Mouse (Mus musculus): ENCODE results near the gene Gm21953.
"Not testable (repeated sequence)": the region's sequence is repeated elsewhere in the genome, so short reads cannot be mapped to it uniquely, and the experiment has no call there.

The Gm21953 gene

DNA sequence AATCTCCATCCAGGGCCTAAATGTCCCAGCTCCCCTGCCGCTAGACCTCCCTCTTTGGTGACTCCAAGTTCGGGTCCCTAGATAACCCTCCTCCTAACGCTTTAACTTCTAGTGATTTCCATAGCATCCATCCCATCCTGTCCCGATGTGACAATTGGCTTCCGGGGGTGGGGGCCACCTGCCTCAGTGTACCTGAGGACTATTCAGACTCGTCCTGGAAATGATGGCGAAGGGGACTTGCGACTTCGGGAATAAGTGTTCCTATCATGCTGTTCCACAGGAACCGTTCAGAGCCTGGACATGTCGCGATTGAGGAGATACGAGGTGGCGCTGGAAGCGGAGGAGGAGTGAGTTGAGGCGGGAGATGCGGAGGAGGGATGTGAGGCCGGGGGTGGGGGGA, at the start of gene Gm21953:
TSS of gene Gm21953 (plus strand) at position 301 of the 400 bp plus-strand sequence.
- not testable (repeated sequence) for DNase-seq

DNA sequence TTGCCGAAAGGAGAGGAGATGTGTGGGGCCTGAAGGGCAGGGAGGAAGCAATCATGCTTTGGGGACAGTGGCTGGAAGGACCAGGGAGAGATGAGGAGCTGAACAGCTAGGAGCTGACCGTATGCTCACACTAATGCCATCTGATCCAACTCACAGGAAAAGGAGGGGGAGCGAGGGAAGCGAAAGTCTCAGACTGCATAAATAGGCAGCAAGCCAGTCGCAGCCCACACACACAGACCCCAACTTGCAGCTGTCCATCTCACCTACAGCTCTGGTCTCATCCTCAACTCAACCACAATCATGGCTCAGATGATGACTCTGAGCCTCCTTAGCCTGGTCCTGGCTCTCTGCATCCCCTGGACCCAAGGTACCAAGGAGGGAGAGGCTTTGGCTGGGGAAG, 38.6 kb upstream of the Gm21953 start, which contains the start of gene Ccl21b:
TSS of gene Ccl21b (plus strand) at position 301 of the 400 bp plus-strand sequence.
- DNase-seq = not testable (repeated sequence)

DNA sequence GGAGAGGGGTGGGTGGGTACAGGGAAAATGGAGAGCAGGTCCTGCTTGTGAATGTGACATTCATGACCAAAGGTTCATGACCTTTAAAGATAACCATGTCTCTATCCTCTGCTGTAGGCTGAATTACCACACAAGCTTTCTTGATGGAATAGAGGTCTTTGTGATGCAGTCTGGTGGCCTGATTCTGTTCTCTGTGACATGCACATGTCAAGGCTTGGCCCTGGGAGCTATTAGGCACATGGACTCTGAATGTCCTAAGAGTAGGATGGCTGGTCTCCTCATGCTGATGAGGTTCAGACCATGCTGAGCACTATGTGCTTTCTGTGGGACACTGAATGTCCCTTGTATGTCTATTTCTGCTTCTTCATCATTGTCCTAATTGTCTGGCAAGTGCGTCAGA, 24.0 kb downstream of the Gm21953 start, which contains the start of gene Fam205a3:
TSS of gene Fam205a3 (plus strand) at position 301 of the 400 bp plus-strand sequence.
- DNase-seq = not testable (repeated sequence)

Data from kidney, postnatal 36 days (tissue).